Mouse (Mus musculus) CH12.LX (cell line): Measurements from ENCODE around the gene Mpv17l2. TPM values are rescaled to one million over a fixed set of nuclear protein-coding genes. Genes with fewer than 3 reads are reported as not detected.

Source experiments
- DNase-seq: peaks from one replicate; pipeline ENCODE4 v3.0.0-alpha.2; 2013; ENCODE audit errors: extremely low read depth
- H3K27ac ChIP-seq: 2 replicates; pipeline ENCODE4 v1.5.1; 2012; ENCODE audit warnings: low read depth, mild to moderate bottlenecking, control low read depth, moderate library complexity; ENCODE audit not compliant: insufficient read depth
- H3K27me3 ChIP-seq: replicated peaks from 2 replicates; pipeline ENCODE3; 2012; ENCODE audit warnings: inconsistent platforms
- H3K36me3 ChIP-seq, 2 experiments: replicated peaks in 1 of 2; 2 replicates each; pipeline versions ENCODE3 to v1.6.1; 2012; ENCODE audit warnings: inconsistent platforms in 1 of 2, low read length in 1 of 2, mild to moderate bottlenecking in 1 of 2, mixed read lengths in 1 of 2, moderate library complexity in 1 of 2; ENCODE audit not compliant: control insufficient read depth in 1 of 2, insufficient read depth in 1 of 2
- H3K4me1 ChIP-seq, 2 experiments: 2 replicates each; pipeline ENCODE4 v1.6.1; 2012; ENCODE audit warnings: inconsistent platforms in 1 of 2, moderate library complexity in 1 of 2; ENCODE audit not compliant: insufficient read depth in 2 of 2, control insufficient read depth in 1 of 2
- H3K4me2 ChIP-seq: 2 replicates; pipeline ENCODE4 v1.6.1; 2012; ENCODE audit warnings: low read depth, mild to moderate bottlenecking, control low read depth; ENCODE audit not compliant: poor library complexity, insufficient read depth, severe bottlenecking
- H3K4me3 ChIP-seq, 3 experiments: fragments of 150-350 bp in 1 of 3; sonication (generic) in 1 of 3; replicated peaks in 1 of 3; 2 replicates each; pipeline versions ENCODE3 to v1.5.1; 2011 to 2012; ENCODE audit warnings: low read depth in 2 of 3, low read length in 2 of 3, mild to moderate bottlenecking in 2 of 3, moderate library complexity in 2 of 3, control low read depth in 1 of 3, improper control_type of control experiment in 1 of 3, inconsistent platforms in 1 of 3, mixed read lengths in 1 of 3; ENCODE audit not compliant: poor library complexity in 1 of 3
- H3K79me2 ChIP-seq: replicated peaks from 2 replicates; pipeline ENCODE4 v1.6.1; 2012; ENCODE audit warnings: mild to moderate bottlenecking, moderate library complexity; ENCODE audit not compliant: control insufficient read depth, poor library complexity, insufficient read depth, severe bottlenecking; ENCODE audit errors: extremely low read depth
- H3K9ac ChIP-seq: 2 replicates; pipeline ENCODE4 v1.6.1; 2012; ENCODE audit warnings: low read depth, mild to moderate bottlenecking, control low read depth, moderate library complexity; ENCODE audit not compliant: insufficient read depth
- H3K9me3 ChIP-seq: replicated peaks from 2 replicates; pipeline ENCODE3; 2012; ENCODE audit warnings: low read length, inconsistent platforms, mixed read lengths
- ELF1 ChIP-seq: IDR thresholded peaks from 2 replicates; pipeline ENCODE4 v1.6.1; 2014; ENCODE audit warnings: low read depth, mild to moderate bottlenecking, inconsistent platforms, low read length, improper control_type of control experiment
- ETS1 ChIP-seq: conservative IDR thresholded peaks from 2 replicates; pipeline ENCODE4 v1.6.1; 2012; ENCODE audit warnings: low read depth, mild to moderate bottlenecking, inconsistent platforms, low read length, improper control_type of control experiment, moderate library complexity
- GABPA ChIP-seq: IDR thresholded peaks from 2 replicates; pipeline ENCODE4 v1.6.1; 2012; ENCODE audit warnings: low read depth, low read length, improper control_type of control experiment, inconsistent platforms; ENCODE audit not compliant: insufficient replicate concordance
- HCFC1 ChIP-seq: IDR thresholded peaks from 2 replicates; pipeline ENCODE4 v1.6.1; 2012; ENCODE audit warnings: low read depth, mild to moderate bottlenecking, inconsistent platforms, low read length, improper control_type of control experiment
- IRF4 ChIP-seq: IDR thresholded peaks from 2 replicates; pipeline ENCODE4 v1.6.1; 2014; ENCODE audit warnings: low read depth, mild to moderate bottlenecking, inconsistent platforms, low read length, improper control_type of control experiment
- KAT2A ChIP-seq: IDR thresholded peaks from 2 replicates; pipeline ENCODE4 v1.6.1; 2012; ENCODE audit warnings: low read length, improper control_type of control experiment, inconsistent platforms; ENCODE audit not compliant: insufficient replicate concordance
- MAX ChIP-seq: IDR thresholded peaks from 2 replicates; pipeline ENCODE4 v1.6.1; 2011; ENCODE audit warnings: low read length, improper control_type of control experiment
- MAZ ChIP-seq: IDR thresholded peaks from 2 replicates; pipeline ENCODE4 v1.6.1; 2012; ENCODE audit warnings: low read depth, mild to moderate bottlenecking, inconsistent platforms, low read length, improper control_type of control experiment, moderate library complexity
- MEF2A ChIP-seq: IDR thresholded peaks from 2 replicates; pipeline ENCODE4 v1.6.1; 2014; ENCODE audit warnings: low read depth, mild to moderate bottlenecking, inconsistent platforms, low read length, improper control_type of control experiment, borderline replicate concordance
- POLR2A ChIP-seq: IDR thresholded peaks from 2 replicates; pipeline ENCODE4 v1.6.1; 2011; ENCODE audit warnings: low read depth, mild to moderate bottlenecking, improper control_type of control experiment, low read length
- RAD21 ChIP-seq: IDR thresholded peaks from 2 replicates; pipeline ENCODE4 v1.6.1; 2011; ENCODE audit warnings: low read depth, mild to moderate bottlenecking, low read length, improper control_type of control experiment, moderate library complexity
- TCF12 ChIP-seq: IDR thresholded peaks from 2 replicates; pipeline ENCODE4 v1.6.1; 2014; ENCODE audit warnings: low read depth, mild to moderate bottlenecking, inconsistent platforms, low read length, improper control_type of control experiment
- USF1 ChIP-seq: IDR thresholded peaks from 2 replicates; pipeline ENCODE4 v1.6.1; 2014; ENCODE audit warnings: low read depth, mild to moderate bottlenecking, inconsistent platforms, low read length, improper control_type of control experiment
- USF2 ChIP-seq: conservative IDR thresholded peaks from 2 replicates; pipeline ENCODE4 v1.6.1; 2011; ENCODE audit warnings: low read depth, low read length, improper control_type of control experiment
- ZC3H11A ChIP-seq: IDR thresholded peaks from 2 replicates; pipeline ENCODE4 v1.6.1; 2012; ENCODE audit warnings: low read depth, mild to moderate bottlenecking, inconsistent platforms, low read length, improper control_type of control experiment
- ZMIZ1 ChIP-seq: IDR thresholded peaks from 2 replicates; pipeline ENCODE4 v1.6.1; 2012; ENCODE audit warnings: low read depth, mild to moderate bottlenecking, inconsistent platforms, low read length, improper control_type of control experiment
- dilution Hi-C: fragments of 300-500 bp; cut with MboI; formaldehyde crosslinking; loops from 2 replicates; pipeline ENCODE4 v1.14.3; 2020; ENCODE audit warnings: low sequenced_read_pairs; ENCODE audit not compliant: extremely low pct_unique_long_range_greater_than_20kb, extremely low pct_ligation_motif_present
- in situ Hi-C: fragments of 300-500 bp; cut with MboI; formaldehyde crosslinking; loops from 3 replicates; pipeline ENCODE4 v1.14.3; 2019; ENCODE audit warnings: low sequenced_read_pairs, low pct_ligation_motif_present, low pct_unique_long_range_greater_than_20kb, mixed read lengths
- polyA plus RNA-seq: library from polyadenylated mRNA; unstranded; fragments of >175 nt; gene quantifications from 2 replicates; pipeline ENCODE4 v1.2.1, GENCODE M21; 2012; ENCODE audit warnings: low read depth; ENCODE audit not compliant: insufficient read length
- total RNA-seq, 2 experiments: library from RNA; depleted of rRNA; stranded (reverse); fragments of 300-350 nt in 1 of 2; fragments of >200 nt in 1 of 2; gene quantifications; 2 replicates each; pipeline ENCODE4 v1.2.3; 2012 to 2014

The Mpv17l2 gene
- total and polyA plus RNA-seq, 3 experiments, result 25.3 to 36.1 (median 27.1) TPM

DNA sequence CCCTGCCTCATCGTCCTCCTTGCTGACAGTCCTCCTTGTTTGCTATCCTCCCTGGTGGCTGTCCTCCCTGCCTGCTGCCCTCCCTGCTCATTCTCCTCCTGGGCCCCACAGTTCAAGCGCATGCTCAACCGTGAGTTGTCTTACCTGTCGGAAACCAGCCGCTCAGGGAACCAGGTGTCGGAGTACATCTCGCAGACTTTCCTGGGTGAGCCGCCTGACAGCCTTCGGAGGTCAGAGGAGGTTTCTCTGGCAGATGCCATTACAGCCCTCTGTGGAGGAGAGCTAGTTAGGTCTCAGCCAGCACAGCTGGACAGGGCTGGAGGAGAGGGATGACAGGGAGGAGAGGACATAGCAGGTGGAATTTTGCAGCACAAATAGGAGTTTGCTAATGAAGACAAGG is 14.1 kb downstream of the Mpv17l2 start:
- in situ Hi-C loops (no loop called here), dilution Hi-C loops (no loop called here)
- H3K79me2 ChIP-seq, result no peaks in the 10 kb centered on the region
- no peak overlapping the region for H3K9ac ChIP-seq
- H3K27ac ChIP-seq, result no peak overlapping the region
- DNase-seq, result no peak
- no peak overlapping the region for H3K4me2 ChIP-seq
- H3K9me3 ChIP-seq, result no peaks in the 10 kb centered on the region
- H3K36me3 ChIP-seq, result peaks cover 4 to 53% of the 10 kb centered on the region in 2 experiments
- H3K27me3 ChIP-seq, result no peaks in the 10 kb centered on the region
- TF ChIP-seq POLR2A (no peak), USF1 (no peak), RAD21 (no peak), GABPA (no peak), ZMIZ1 (no peak), KAT2A (no peak), TCF12 (no peak), USF2 (no peak), HCFC1 (no peak), ETS1 (no peak), ELF1 (no peak), MAX (no peak)
- TF ChIP-seq, all 38 proteins: peak for 0
- H3K4me3 ChIP-seq, result no peak overlapping the region
- H3K4me1 ChIP-seq, result peaks cover 8 to 20% of the 10 kb centered on the region in 2 experiments

DNA sequence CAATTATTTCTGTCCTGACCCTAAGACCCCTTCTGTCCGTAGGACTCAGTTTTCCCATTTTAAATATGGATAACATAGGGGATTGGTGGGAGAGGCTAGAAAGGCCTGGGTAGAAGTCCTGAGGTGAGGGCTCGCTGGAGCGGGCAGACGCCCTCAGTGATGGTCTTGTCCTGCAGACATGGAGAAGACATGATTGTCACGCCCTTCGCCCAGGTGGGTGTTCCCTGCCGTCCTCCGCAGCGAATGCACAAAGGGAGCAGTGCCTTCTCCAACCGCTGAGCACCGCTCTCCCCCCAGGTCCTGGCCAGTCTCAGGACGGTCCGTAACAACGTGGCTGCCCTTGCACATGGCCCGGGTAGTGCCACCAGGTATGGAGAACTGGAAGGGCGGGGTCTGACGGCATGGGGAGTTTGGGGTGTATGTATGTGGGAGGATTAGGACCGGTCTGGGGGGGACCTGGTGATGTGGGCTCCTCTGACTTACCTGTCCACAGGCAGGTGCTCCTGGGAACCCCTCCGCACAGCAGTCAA is 15.0 kb downstream of the Mpv17l2 start:
- dilution Hi-C loops, result no loop called here
- H3K9me3 ChIP-seq, result no peaks in the 10 kb centered on the region
- H3K4me1 ChIP-seq, result peaks cover 8 to 28% of the 10 kb centered on the region in 2 experiments
- no peak overlapping the region for H3K4me3 ChIP-seq
- no peak for TF ChIP-seq ZC3H11A
- TF ChIP-seq RAD21, result no peak
- TF ChIP-seq USF2, result no peak
- no peak for TF ChIP-seq IRF4
- no peak for TF ChIP-seq MEF2A
- no peak for TF ChIP-seq MAZ
- no peak overlapping the region for H3K4me2 ChIP-seq
- H3K36me3 ChIP-seq, result peaks cover 4 to 53% of the 10 kb centered on the region in 2 experiments
- H3K27ac ChIP-seq, result no peak overlapping the region
- no peaks in the 10 kb centered on the region for H3K27me3 ChIP-seq
- no peaks in the 10 kb centered on the region for H3K79me2 ChIP-seq
- in situ Hi-C loops, result no loop called here
- no peak overlapping the region for H3K9ac ChIP-seq
- DNase-seq, result no peak
